Mouse (Mus musculus): ENCODE measurements at regions not wholly inside any gene's neighbourhood (a gene's known extent, or its start where the extent isn't known, plus 50 kb on each side); places are given as distances from the start of the nearest gene placed in this dataset.

GRCm38 (mm10) chr17:48733801-48734200 is 198.4 kb upstream of the Lrfn2 start:
- TF ChIP-seq CTCF (IDR thresholded peaks at IDR 0.05; ENCODE audit: control insufficient read depth, insufficient read depth, insufficient replicate concordance, low read depth, low read length) (no peak), POLR2A (IDR thresholded peaks at IDR 0.05; ENCODE audit: control insufficient read depth, low read depth, low read length) (no peak)

All from testis, adult 2 months (tissue).